Mouse (Mus musculus): Measurements from ENCODE around the gene Cfap54.

GRCm38 (mm10) chr10:93126025-93126424 lies 44.6 kb upstream of the Cfap54 start:
- TF ChIP-seq CTCF (IDR thresholded peaks at IDR 0.05; ENCODE audit: low read depth) (no peak), EP300 (IDR thresholded peaks at IDR 0.05; ENCODE audit: low read depth) (no peak)

Measured in liver, postnatal 0 days (tissue).